8 mouse cellular contexts compared by ENCODE assay signal in the genomic region with DNA sequence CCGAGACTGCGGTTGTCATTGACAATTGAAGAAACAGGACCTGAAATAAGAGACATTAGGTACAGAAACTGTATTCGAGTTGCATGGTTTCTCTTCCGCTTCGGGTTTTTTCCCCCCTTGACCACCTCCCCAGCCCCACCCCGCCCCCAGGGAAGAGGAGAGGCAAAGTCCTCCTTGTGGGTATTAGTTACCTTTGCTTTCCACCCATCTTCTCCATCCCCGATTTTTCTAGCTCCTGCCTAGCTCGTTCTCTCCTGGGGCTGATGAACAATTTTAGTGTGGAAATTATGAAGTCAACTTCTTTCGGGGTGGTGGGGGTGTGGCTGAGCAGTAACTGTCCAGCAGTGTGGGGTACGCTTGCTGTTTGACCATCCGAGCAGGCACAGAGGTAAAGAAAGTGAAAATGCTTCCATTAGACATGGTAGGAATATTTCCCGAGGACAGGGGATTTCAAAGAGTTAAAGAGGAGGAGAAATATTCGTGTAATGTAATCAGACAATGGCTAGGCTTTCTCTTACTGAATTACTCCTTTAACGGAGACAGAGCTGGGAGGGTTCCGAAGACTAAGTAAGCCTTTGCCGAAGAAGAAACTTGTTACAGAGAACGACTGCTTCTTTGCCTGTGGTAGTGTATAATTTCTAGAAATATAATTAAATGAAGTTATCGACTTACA. TPM values are rescaled to one million over a fixed set of nuclear protein-coding genes. Genes with fewer than 3 reads are reported as not detected.
DNase-seq lines count a peak whose midpoint lies in the region; ATAC-seq lines count a peak whose summit lies in the region.

No protein-coding gene starts in this region.

- no peak for DNase-seq in heart, adult 9 months (ENCODE audit: low spot score in 2 of 2)
- peak; percentile 11 for DNase-seq in MN1 (ENCODE audit: low spot score)
- DNase-seq in embryonic facial prominence, embryonic 11.5 days (ENCODE audit: low spot score): peak; percentile 9
- peak; percentile 31 for DNase-seq in limb, embryonic 10.5 days (ENCODE audit: low spot score)
- DNase-seq in retina, postnatal 1 day: peak; percentile 21
- DNase-seq in yolk sac, embryonic 10.5 days (ENCODE audit: low spot score): no peak
- no peak for DNase-seq in adrenal gland, adult 18-20 months (ENCODE audit: low spot score in 2 of 2)

- peak overlapping the region; percentile 50 for H3K9ac ChIP-seq in heart, embryonic 13.5 days
- peak overlapping the region; percentile 41 for H3K9ac ChIP-seq in embryonic facial prominence, embryonic 11.5 days (replicated peaks; ENCODE audit: low read length)

- no peaks in the 10 kb centered on the region for H3K36me3 ChIP-seq in heart, embryonic 13.5 days
- no peaks in the 10 kb centered on the region for H3K36me3 ChIP-seq in embryonic facial prominence, embryonic 11.5 days (replicated peaks; ENCODE audit: control insufficient read depth, insufficient read depth, low read depth, low read length)
- H3K36me3 ChIP-seq in limb, embryonic 10.5 days: no peaks in the 10 kb centered on the region

- WGBS in heart, embryonic 13.5 days: 13% methylated on average over 18 of the region's 18 CpGs
- WGBS in embryonic facial prominence, embryonic 11.5 days: 12% methylated on average over 18 of the region's 18 CpGs
- WGBS in limb, embryonic 10.5 days: 20% methylated on average over 17 of the region's 18 CpGs

- peaks cover 4% of the 10 kb centered on the region; the same call in 1 of the 2 replicates for H3K4me1 ChIP-seq in heart, embryonic 13.5 days
- H3K4me1 ChIP-seq in embryonic facial prominence, embryonic 11.5 days (ENCODE audit: control insufficient read depth, insufficient read depth, low read length): no peaks in the 10 kb centered on the region
- peaks cover 17% of the 10 kb centered on the region for H3K4me1 ChIP-seq in limb, embryonic 10.5 days

- no peak for ATAC-seq in heart, embryonic 13.5 days (ENCODE audit: extremely low read depth, insufficient number of reproducible peaks, low FRiP score, low TSS enrichment)
- peak; percentile 19; the same call in 1 of the 2 replicates for ATAC-seq in embryonic facial prominence, embryonic 11.5 days (replicated peaks; ENCODE audit: insufficient number of reproducible peaks, low FRiP score, low TSS enrichment, low read depth)

- peaks cover 34% of the 10 kb centered on the region for H3K27me3 ChIP-seq in heart, embryonic 13.5 days (replicated peaks)
- H3K27me3 ChIP-seq in embryonic facial prominence, embryonic 11.5 days (ENCODE audit: control insufficient read depth, insufficient read depth, low read length): peaks cover 2% of the 10 kb centered on the region; the same call in 1 of the 2 replicates
- peaks cover 43% of the 10 kb centered on the region for H3K27me3 ChIP-seq in limb, embryonic 10.5 days (ENCODE audit: low read depth, poor library complexity, severe bottlenecking)

- H3K27ac ChIP-seq in heart, embryonic 13.5 days (replicated peaks): no peak overlapping the region
- no peak overlapping the region for H3K27ac ChIP-seq in embryonic facial prominence, embryonic 11.5 days (replicated peaks; ENCODE audit: low read depth, low read length)
- no peak overlapping the region for H3K27ac ChIP-seq in limb, embryonic 10.5 days

- no peaks in the 10 kb centered on the region for H3K9me3 ChIP-seq in heart, embryonic 13.5 days
- no peaks in the 10 kb centered on the region for H3K9me3 ChIP-seq in embryonic facial prominence, embryonic 11.5 days (replicated peaks; ENCODE audit: control insufficient read depth, low read length)
- H3K9me3 ChIP-seq in limb, embryonic 10.5 days (replicated peaks): no peaks in the 10 kb centered on the region

- H3K4me2 ChIP-seq in heart, embryonic 13.5 days: peak overlapping the region; percentile 77
- H3K4me2 ChIP-seq in embryonic facial prominence, embryonic 11.5 days (ENCODE audit: low read depth, low read length): peak overlapping the region; percentile 65

- H3K4me3 ChIP-seq in heart, embryonic 13.5 days: peak overlapping the region; percentile 57
- peak overlapping the region; percentile 45 for H3K4me3 ChIP-seq in embryonic facial prominence, embryonic 11.5 days (ENCODE audit: low read depth, low read length)
- peak overlapping the region; percentile 56 for H3K4me3 ChIP-seq in limb, embryonic 10.5 days

RNA-seq across cellular contexts. Expression of a gene that starts 0.5 kb away (rescaled TPM):
- polyA plus RNA-seq in heart, embryonic 13.5 days (2015; fragmentation: Nextera tagmentation; extraction: Ambion mirVana): 0.19 and 0.29 TPM in 2 replicates
- polyA plus RNA-seq in embryonic facial prominence, embryonic 11.5 days (2014; fragmentation: Nextera tagmentation; extraction: Ambion mirVana): 1.4 TPM in 2 replicates
- 0.09 and 0.25 TPM in 2 replicates for polyA plus RNA-seq in limb, embryonic 10.5 days (2016; fragmentation: Nextera tagmentation; extraction: Ambion mirVana)
- 1 to 10 TPM; 4.5 to 5.4 TPM for total RNA-seq in adrenal gland, adult 18-20 months (2021)

Comparison
In these comparisons a context has a peak if more than half of its experiments do, and no peak if none do; other contexts are left out.
1. DNase-seq: peak in MN1 (single experiment), embryonic facial prominence, embryonic 11.5 days (single experiment), limb, embryonic 10.5 days (single experiment) and retina, postnatal 1 day (single experiment); none in heart, adult 9 months (0 of 2), yolk sac, embryonic 10.5 days (single experiment) and adrenal gland, adult 18-20 months (0 of 2).
2. Peak in every context shown above with its lines, with median percentiles within 50 percentile points of each other: H3K4me3 ChIP-seq.